Mouse (Mus musculus) heart, embryonic 13.5 days (tissue): ENCODE measurements around the gene Cyp27a1. TPM values are rescaled to one million over a fixed set of nuclear protein-coding genes. Genes with fewer than 3 reads are reported as not detected.
A peak's percentile ranks its signal among the peaks of the same experiment; 100 is the strongest.

Experiments
- ATAC-seq: fragments of 200-750 bp; cut with Nextera tagmentation; 2 replicates; pipeline ENCODE4 v1.8.0; 2017; ENCODE audit warnings: moderate TSS enrichment; ENCODE audit not compliant: insufficient number of reproducible peaks, low FRiP score, low TSS enrichment; ENCODE audit errors: extremely low read depth
- H3K27ac ChIP-seq: fragments of 300-500 bp; sonication (generic); replicated peaks from 2 replicates; pipeline ENCODE4 v1.5.1; 2015; ENCODE audit warnings: moderate library complexity, mild to moderate bottlenecking, inconsistent platforms
- H3K27me3 ChIP-seq: fragments of 300-500 bp; sonication (generic); replicated peaks from 2 replicates; pipeline ENCODE4 v1.6.1; 2015; ENCODE audit warnings: mild to moderate bottlenecking, inconsistent platforms
- H3K36me3 ChIP-seq: fragments of 300-500 bp; sonication (generic); 2 replicates; pipeline ENCODE4 v1.6.1; 2015; ENCODE audit warnings: mild to moderate bottlenecking, inconsistent platforms
- H3K4me1 ChIP-seq: fragments of 300-500 bp; sonication (generic); 2 replicates; pipeline ENCODE4 v1.6.1; 2015; ENCODE audit warnings: inconsistent platforms
- H3K4me2 ChIP-seq: fragments of 300-500 bp; sonication (generic); 2 replicates; pipeline ENCODE4 v1.6.1; 2015; ENCODE audit warnings: inconsistent platforms, mild to moderate bottlenecking, moderate library complexity
- H3K4me3 ChIP-seq: fragments of 300-500 bp; sonication (generic); 2 replicates; pipeline ENCODE4 v1.5.1; 2015; ENCODE audit warnings: moderate library complexity, mild to moderate bottlenecking, inconsistent platforms
- H3K9ac ChIP-seq: fragments of 300-500 bp; sonication (generic); 2 replicates; pipeline ENCODE4 v1.6.1; 2015; ENCODE audit warnings: inconsistent platforms, mild to moderate bottlenecking, moderate library complexity
- H3K9me3 ChIP-seq: fragments of 300-500 bp; sonication (generic); 2 replicates; pipeline ENCODE4 v1.6.1; 2016; ENCODE audit warnings: inconsistent platforms
- WGBS: fragments of 180-500 bp; shearing (Covaris S2); methylation state at CpG from one replicate; pipeline ENCODE4 v1.1.7; 2015; ENCODE audit warnings: mixed read lengths; 5-methylcytosine and 5-hydroxymethylcytosine counted together
- polyA plus RNA-seq: library from polyadenylated mRNA; unstranded; fragments of >200 nt; fragmentation: Nextera tagmentation; extraction: Ambion mirVana; gene quantifications from 2 replicates; pipeline ENCODE4 v1.2.1, GENCODE M21; 2015

The Cyp27a1 gene
- polyA plus RNA-seq, 1 experiment from 2014 or later, result 11.1 TPM

DNA sequence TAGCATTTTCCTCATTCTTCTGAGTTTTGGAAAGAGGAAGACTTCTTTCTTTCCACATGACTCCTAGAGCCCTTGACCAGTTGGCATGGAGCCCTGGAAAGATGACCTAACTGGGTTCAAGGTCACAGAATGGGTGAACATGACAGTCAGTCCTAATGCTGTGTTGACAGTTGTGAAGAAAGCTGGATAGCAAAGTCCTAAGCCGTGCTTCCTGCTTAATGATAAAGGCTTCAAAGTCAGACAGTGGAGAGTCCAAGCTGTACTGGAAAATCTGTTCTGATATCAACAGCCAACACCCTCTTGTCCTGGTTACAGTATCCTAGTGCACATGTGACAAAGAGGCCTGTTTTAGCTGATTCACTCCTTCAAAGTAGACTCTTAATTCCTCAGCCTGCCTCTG lies 14.6 kb upstream of the Cyp27a1 start:
- Histone ChIP-seq H3K9me3 (no peaks in the 10 kb centered on the region), H3K27ac (peak overlapping the region; percentile 76), H3K4me2 (no peak overlapping the region), H3K4me1 (peaks cover 30% of the 10 kb centered on the region), H3K4me3 (no peak overlapping the region), H3K36me3 (peaks cover 79% of the 10 kb centered on the region), H3K27me3 (no peaks in the 10 kb centered on the region), H3K9ac (no peak overlapping the region)
- WGBS, result 9% methylated on average over 1 of the region's 1 CpGs
- ATAC-seq, result 0 out of 2 replicates have a peak, but pooled peaks have one; percentile 54

DNA sequence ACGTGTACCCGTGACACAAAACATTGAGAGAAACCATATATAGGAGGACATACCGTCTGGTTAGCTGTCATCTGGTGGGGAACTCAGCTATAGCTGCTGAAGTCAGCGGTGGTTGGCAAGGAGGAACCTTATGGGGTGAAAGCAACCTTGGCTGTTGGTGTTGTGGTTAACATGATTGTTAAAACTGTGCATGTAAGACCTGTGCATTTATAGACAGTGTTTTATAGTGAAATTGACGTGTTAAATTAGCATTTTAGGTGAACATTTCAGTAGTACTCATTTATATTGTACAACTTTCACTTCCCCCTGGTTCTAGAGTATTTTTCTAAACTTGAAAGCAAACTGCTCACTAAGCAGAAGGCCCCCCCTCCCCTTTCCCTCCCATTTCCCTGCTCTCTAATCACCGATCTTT lies 11.2 kb upstream of the Cyp27a1 start:
- H3K4me2 ChIP-seq, result no peak overlapping the region
- peaks cover 46% of the 10 kb centered on the region for H3K36me3 ChIP-seq
- no peak overlapping the region for H3K27ac ChIP-seq
- no peak overlapping the region for H3K4me3 ChIP-seq
- WGBS, result 86% methylated on average over 6 of the region's 6 CpGs
- no peaks in the 10 kb centered on the region for H3K9me3 ChIP-seq
- ATAC-seq, result no peak
- H3K4me1 ChIP-seq, result peaks cover 41% of the 10 kb centered on the region
- no peaks in the 10 kb centered on the region for H3K27me3 ChIP-seq
- no peak overlapping the region for H3K9ac ChIP-seq

DNA sequence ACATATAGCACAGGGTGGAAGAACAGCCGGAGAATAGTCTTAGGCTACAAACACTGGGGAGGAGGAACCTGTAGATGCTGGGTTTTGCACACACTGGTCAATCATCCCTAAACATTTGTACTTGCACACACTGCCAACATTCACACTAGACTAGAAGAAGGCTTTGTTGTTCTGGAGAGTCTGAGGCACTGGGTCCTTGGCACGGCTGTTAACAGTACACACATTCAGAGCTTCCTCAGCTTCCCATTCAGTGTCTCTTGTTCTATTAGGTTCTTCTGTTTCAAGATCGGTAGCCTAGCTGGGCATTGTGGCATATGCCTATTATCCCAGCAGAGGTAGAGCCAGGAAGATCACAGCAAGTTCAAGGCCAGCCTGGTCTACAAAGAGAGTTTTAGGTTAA lies 9.2 kb upstream of the Cyp27a1 start:
- Histone ChIP-seq H3K27me3 (no peaks in the 10 kb centered on the region), H3K9me3 (no peaks in the 10 kb centered on the region), H3K4me3 (no peak overlapping the region), H3K4me1 (peaks cover 22% of the 10 kb centered on the region), H3K4me2 (no peak overlapping the region), H3K27ac (no peak overlapping the region), H3K36me3 (peaks cover 26% of the 10 kb centered on the region), H3K9ac (no peak overlapping the region)
- WGBS, result 81% methylated on average over 3 of the region's 3 CpGs
- ATAC-seq, result no peak

DNA sequence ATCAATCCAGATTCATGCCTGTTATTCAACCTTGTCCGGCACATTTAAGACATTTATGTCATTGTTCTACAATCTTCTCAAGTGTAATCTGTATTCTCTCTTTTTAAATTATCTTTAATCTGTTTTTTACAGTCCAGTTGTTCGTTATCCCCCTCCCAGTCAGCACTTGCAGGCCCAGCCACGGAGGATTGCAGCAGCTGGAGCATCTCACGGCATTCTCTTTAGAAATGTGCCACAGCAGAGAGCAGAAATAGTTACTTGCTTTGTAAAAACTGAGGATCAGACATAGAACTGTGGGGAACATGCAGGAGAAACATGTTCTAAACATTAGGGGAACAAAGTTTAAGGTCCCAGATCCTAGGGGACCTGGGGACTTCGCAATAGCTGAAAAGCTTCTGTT lies 8.4 kb upstream of the Cyp27a1 start:
- H3K9ac ChIP-seq, result no peak overlapping the region
- H3K27ac ChIP-seq, result no peak overlapping the region; the same call in 1 of the 2 replicates
- H3K4me1 ChIP-seq, result peaks cover 13% of the 10 kb centered on the region
- WGBS, result 62% methylated on average over 5 of the region's 5 CpGs
- H3K36me3 ChIP-seq, result peaks cover 19% of the 10 kb centered on the region
- H3K4me3 ChIP-seq, result no peak overlapping the region
- H3K9me3 ChIP-seq, result no peaks in the 10 kb centered on the region
- H3K4me2 ChIP-seq, result no peak overlapping the region
- no peaks in the 10 kb centered on the region for H3K27me3 ChIP-seq
- ATAC-seq, result no peak

DNA sequence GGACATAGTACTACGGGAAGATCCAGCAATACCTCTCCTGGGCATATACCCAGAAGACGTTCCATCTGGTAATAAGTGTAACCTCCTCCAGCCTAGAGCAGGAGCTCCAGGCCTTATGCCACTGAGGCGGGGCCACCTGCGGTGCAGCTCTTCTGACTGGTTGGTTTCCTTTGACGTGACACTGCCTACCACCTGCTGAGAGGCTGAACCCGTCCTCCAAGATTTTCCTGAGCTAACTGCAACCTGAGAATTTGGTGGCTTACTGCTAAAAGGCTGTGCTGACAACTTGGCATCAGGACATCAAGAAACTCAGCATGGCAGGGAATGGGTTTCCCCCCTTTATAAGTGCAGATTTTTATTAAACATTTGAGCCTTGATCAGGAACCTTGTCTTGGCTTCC lies 3.8 kb upstream of the Cyp27a1 start:
- Histone ChIP-seq H3K9ac (no peak overlapping the region), H3K9me3 (no peaks in the 10 kb centered on the region), H3K4me1 (peaks cover 25% of the 10 kb centered on the region), H3K27me3 (no peaks in the 10 kb centered on the region), H3K4me3 (no peak overlapping the region), H3K27ac (no peak overlapping the region), H3K36me3 (no peaks in the 10 kb centered on the region), H3K4me2 (no peak overlapping the region)
- ATAC-seq, result no peak
- WGBS, result 33% methylated on average over 6 of the region's 6 CpGs

DNA sequence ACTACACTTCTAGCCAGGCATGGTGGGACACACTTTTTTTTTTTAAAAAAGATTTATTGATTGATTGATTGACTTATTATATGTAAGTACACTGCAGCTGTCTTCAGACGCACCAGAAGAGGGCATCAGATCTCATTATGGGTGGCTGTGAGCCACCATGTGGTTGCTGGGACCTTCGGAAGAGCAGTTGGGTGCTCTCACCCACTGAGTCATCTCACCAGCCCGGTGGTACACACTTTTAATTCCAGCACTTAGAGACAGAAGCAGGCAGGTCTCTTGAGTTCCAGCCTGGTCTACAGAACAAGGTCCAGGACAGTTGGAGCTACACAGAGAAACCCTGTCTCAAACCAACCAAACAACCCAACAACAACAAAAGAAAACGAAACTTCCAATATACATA lies 1.3 kb upstream of the Cyp27a1 start:
- 71% methylated on average over 4 of the region's 4 CpGs for WGBS
- Histone ChIP-seq H3K9me3 (no peaks in the 10 kb centered on the region), H3K27me3 (no peaks in the 10 kb centered on the region), H3K27ac (no peak overlapping the region), H3K4me1 (peaks cover 18% of the 10 kb centered on the region), H3K4me2 (no peak overlapping the region), H3K9ac (no peak overlapping the region), H3K36me3 (no peaks in the 10 kb centered on the region), H3K4me3 (no peak overlapping the region)
- no peak for ATAC-seq

DNA sequence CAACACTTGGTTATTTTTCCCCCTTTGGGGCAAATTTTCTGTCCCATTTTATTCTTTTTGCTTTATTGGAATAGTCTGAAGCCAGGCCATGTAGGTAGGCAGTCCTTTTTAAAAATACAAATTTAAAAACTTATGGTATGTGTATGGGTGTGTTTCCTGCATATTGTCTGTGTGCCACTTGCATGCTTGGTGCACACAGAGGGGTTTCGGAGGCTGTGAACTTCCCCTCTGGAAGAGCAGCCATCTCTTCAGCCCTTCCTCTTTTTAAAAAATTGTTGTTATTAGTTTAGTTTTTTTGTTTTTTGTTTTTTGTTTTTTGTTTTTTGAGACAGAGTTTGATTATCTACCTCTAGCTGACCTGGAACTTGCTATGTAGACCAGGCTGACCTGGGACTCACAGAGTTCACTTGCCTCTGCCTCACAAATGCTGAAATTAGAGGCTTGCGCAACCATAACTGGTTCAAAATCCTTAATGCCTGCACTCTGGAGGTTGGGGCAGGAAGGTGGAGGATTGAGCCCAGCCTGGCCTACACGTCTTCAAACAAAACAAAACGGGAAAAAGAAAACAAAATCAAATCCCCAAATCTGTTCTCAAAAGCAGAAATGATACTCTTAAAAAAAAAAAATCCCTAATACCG lies 794 bp upstream of the Cyp27a1 start:
- H3K9me3 ChIP-seq, result no peaks in the 10 kb centered on the region
- H3K36me3 ChIP-seq, result no peaks in the 10 kb centered on the region
- no peak for ATAC-seq
- peak overlapping the region; percentile 90 for H3K9ac ChIP-seq
- H3K27ac ChIP-seq, result no peak overlapping the region; the same call in 1 of the 2 replicates
- 39% methylated on average over 5 of the region's 5 CpGs for WGBS
- H3K4me2 ChIP-seq, result peak overlapping the region; percentile 97
- peak overlapping the region; percentile 74 for H3K4me3 ChIP-seq
- peaks cover 18% of the 10 kb centered on the region for H3K4me1 ChIP-seq
- H3K27me3 ChIP-seq, result no peaks in the 10 kb centered on the region

DNA sequence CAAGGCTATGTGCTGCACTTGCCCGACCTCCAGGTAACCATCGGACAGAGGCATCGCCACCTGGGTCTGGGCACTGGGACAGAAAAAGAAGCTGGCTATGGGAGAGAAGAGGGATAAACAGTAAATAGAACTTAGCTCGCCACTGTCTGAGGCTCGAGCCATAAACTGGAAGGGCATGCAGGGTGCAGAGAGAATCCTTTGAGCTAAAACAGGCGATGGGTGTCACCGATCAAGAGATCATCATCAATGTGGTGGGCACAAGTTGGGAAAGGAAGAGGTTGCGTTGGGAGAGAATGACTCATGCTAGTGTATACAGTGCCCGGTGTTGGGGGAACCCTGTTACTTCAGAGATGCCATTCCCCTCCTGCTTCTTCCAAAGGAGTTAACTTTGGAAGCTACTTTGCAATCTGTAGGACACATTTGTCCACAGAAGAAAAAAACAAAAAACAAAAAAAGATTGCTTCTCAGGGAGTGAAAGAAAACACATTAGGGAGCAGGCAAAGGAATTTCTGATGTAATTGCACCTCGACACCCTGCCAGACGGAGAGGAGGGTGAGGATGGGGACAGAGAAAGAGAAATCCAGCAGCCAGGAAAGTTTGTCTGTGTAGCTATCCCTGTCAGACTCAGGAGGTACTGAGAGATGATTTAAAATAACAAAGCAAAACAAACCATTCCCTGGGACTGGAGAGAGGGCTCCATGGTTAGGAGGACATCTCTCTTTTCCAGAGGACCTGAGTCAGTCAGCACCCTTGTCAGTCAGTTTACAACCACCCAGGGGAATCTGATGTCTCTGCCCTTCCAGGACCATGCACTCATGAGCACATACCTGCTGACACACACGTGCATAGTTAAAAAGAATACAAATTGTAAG lies 721 bp downstream of the Cyp27a1 start:
- ATAC-seq, result no peak
- no peaks in the 10 kb centered on the region for H3K9me3 ChIP-seq
- H3K4me2 ChIP-seq, result peak overlapping the region; percentile 97
- H3K4me1 ChIP-seq, result peaks cover 18% of the 10 kb centered on the region
- no peaks in the 10 kb centered on the region for H3K36me3 ChIP-seq
- 20% methylated on average over 12 of the region's 12 CpGs for WGBS
- peak overlapping the region; percentile 74 for H3K4me3 ChIP-seq
- peak overlapping the region; percentile 55 for H3K27ac ChIP-seq
- H3K27me3 ChIP-seq, result no peaks in the 10 kb centered on the region
- peak overlapping the region; percentile 90 for H3K9ac ChIP-seq

DNA sequence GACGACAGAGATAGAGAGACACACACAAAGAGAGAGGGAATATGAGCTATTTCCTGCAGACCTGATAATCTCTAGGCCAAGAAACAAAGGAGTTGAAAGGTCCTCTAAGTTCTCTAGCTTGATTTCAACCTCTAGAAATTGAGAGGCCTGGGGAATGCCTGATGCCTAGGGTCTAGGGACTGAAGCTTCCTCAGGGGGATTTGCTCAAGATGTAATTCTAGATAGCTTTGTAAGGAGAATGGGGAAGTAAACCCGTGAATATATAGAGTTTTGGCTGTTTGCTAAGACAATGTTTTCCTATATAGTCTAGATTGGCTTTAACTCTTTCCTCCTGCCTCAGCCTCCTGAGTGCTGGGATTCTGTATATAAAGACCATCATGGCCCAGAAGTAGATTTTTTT lies 1.6 kb downstream of the Cyp27a1 start:
- H3K27me3 ChIP-seq, result no peaks in the 10 kb centered on the region
- peak overlapping the region; percentile 74; the same call in 1 of the 2 replicates for H3K4me3 ChIP-seq
- no peak for ATAC-seq
- no peaks in the 10 kb centered on the region for H3K36me3 ChIP-seq
- no peak overlapping the region for H3K9ac ChIP-seq
- H3K4me1 ChIP-seq, result peaks cover 18% of the 10 kb centered on the region
- 30% methylated on average over 2 of the region's 2 CpGs for WGBS
- H3K27ac ChIP-seq, result no peak overlapping the region
- peak overlapping the region; percentile 97; the same call in 1 of the 2 replicates for H3K4me2 ChIP-seq
- no peaks in the 10 kb centered on the region for H3K9me3 ChIP-seq

DNA sequence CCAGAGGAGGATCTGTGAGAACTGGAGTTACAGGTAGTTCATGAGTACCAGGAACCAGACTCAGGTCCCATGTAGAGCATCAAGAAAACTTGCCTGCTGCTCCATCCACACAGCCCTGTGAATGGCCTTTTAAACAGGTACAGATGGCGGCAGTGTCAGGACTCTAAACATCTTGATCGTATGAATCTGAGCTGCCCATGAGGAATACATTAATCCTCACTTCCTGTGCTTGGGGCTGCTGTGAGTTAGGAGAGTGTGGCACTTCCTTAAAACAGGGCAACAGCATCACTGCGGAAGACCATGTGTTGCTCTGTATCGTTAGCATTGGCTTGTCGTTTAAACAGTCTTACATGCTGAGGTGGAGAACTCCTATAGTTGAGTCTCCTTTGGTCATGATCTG lies 2.1 kb downstream of the Cyp27a1 start:
- Histone ChIP-seq H3K36me3 (no peaks in the 10 kb centered on the region), H3K9ac (no peak overlapping the region), H3K4me1 (peaks cover 18% of the 10 kb centered on the region), H3K27ac (no peak overlapping the region), H3K4me3 (no peak overlapping the region), H3K27me3 (no peaks in the 10 kb centered on the region), H3K9me3 (no peaks in the 10 kb centered on the region), H3K4me2 (0 out of 2 replicates have a peak overlapping the region, but pooled peaks have one; percentile 97)
- no peak for ATAC-seq
- 74% methylated on average over 5 of the region's 5 CpGs for WGBS

DNA sequence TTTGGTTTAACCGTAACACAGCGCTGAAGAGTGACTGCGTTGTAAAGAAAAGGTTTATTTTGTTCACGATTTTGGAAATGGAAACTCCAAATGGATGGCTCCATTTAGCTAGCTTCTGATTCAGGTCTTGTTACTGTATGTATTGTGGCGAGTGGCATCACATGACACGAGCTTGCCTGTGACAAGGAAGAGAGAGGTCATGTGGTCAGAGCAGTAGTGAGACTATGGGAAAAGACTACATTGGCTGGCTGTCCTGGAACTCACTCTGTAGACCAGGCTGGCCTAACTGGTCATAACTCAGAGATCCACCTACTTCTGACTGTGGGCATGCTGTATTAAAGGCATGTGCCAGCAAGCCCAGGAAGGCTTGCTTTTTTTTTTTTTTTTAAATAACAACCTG lies 2.5 kb downstream of the Cyp27a1 start:
- Histone ChIP-seq H3K4me2 (no peak overlapping the region), H3K27me3 (no peaks in the 10 kb centered on the region), H3K9ac (no peak overlapping the region), H3K4me1 (peaks cover 18% of the 10 kb centered on the region), H3K27ac (no peak overlapping the region), H3K36me3 (no peaks in the 10 kb centered on the region), H3K9me3 (no peaks in the 10 kb centered on the region), H3K4me3 (no peak overlapping the region)
- ATAC-seq, result no peak
- WGBS, result 81% methylated on average over 6 of the region's 6 CpGs
